Mouse (Mus musculus) kidney, adult 11 months (tissue): Measurements from ENCODE around the gene Grid2.
"Not testable (repeated sequence)": the region's sequence is repeated elsewhere in the genome, so short reads cannot be mapped to it uniquely, and the experiment has no call there.

Source experiments
- DNase-seq: peaks from one replicate; pipeline ENCODE4 v3.0.0; 2022

Gene Grid2

DNA sequence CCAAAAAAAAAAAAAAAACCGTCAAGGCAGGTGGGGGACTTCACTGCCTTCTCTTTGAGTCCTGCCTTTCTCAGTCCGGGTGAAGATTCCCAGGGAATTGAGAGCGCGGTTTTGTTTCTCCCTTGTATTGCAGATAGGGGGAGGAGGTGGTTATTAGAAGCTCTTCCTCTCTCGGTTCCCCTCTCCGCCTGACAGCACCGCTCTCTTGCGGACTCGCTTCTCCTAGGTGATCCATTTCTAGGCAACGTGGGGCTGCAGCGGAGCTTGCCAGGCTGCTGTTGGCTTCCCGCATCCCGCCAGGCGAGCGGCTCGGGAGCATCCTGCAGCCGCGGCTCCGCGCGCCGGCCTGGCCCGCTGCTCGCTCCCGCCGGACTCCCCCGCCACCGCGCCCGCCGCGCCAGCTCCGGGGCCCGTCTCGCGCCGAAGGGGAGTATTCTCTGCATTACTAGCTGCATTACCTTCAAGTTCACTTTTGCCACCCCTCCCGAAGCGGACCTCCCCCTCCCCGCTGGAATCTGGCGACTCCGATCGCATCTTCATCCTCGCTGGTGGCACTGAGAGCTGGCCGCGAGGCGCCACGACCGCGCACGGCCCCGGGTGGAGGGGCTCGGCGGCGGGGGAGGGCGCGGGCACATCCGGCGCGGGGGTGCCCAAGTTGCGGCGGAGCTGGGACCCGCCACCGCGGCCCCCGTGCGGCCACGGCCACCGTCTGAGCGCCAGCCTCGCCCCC lies at the start of gene Grid2:
Grid2 (plus strand) TSS at position 51 of the 730 bp plus-strand sequence.
- no peak for DNase-seq

DNA sequence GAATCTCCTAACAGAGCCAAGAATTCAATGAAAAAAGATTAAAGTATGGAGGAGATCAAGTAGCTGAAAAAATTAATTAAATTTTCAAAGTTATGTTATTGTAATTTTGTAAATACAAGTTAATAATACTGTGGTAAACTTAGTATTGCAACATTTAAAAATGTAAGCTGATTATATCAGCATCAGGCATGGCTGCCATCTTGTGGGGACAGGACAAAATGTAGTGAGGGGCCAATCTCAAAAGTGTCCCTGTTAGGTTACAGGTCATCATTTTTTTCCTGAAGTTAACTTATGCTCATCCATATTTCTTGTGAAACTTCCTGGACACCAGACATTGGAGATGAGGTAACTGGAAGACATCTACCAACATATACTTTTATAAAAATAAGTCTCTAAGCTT lies 4.9 kb upstream of the Grid2 start:
- no peak for DNase-seq

DNA sequence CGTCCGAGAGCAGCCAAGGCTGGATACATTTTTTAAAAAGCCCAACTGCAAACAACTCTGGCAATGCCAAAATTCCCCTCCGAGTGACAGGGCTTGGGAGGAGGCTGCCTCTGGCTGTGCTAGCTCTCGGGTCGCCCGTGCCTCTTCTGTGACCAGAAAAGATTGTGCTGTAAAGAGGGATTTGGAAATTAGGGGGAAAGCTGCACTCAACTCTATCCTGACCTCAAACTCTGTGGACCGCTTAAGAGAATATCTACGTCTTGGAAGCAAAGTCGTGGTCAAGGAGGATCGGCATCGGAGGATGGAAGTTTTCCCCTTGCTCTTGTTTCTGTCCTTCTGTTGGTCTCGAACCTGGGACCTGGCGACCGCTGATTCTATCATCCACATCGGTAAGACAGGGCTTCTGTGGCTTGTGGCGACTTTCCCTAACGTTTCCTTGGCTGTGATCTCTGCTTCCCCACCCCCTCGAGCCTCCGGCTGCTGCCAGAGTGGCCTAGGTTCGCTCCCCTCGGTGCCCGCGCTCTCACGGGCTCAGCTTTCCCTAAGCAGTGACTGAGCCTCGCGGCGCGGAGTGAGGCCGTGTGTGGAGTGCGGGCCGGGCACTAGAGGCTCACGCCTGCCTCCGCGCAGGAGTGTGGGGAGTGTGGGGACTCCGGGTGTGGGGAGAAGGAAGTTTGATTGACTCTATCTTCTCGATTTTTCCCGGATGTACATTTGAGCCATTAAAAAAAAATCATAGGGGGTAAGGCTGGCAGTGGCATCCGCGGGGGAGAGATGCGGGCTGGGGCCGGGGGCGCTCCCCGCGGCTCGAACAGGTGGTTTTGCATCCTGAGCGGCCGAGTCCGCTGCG lies 1.1 kb downstream of the Grid2 start:
- no peak for DNase-seq

DNA sequence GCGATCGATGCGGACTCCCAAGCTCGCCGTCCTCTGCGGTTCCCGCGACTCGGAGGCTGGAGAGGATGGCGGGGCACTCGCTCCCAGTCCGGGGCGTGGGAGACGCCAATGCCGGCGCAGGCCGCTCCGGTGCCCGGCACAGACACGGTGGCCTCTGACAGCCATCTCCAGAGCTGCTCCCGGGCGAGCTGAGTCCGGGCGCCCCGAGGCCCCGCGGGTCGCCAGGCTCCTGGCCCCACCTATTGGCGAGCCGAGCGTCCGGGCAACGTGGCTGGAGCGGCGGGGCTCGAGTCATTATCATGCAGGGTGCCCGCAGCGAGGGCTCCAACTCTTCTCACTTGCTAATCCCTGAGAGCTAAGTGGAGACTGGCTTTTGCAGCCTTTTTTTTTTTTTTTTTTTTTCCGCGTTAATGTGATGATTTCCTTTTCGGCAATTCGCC lies 1.8 kb downstream of the Grid2 start:
- no peak for DNase-seq

DNA sequence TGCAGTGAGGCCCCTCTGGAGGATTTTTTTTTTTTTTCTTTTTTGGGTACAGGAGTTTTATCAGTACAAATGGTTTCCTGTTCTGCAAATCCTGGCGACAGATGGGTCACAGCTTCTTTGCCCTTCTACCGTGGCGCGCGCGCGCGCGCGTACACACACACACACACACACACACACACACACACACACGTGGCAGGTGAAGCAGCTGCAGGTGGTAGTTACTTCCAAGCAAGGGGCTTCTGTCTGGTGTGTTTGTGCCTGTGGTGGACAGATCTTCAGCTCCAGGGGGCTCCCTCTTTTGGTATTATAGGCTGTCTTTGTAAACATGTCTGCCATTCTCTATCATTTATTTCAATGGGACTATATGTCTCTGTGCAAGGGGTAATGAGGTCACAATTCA lies 2.2 kb downstream of the Grid2 start:
- no peak for DNase-seq

DNA sequence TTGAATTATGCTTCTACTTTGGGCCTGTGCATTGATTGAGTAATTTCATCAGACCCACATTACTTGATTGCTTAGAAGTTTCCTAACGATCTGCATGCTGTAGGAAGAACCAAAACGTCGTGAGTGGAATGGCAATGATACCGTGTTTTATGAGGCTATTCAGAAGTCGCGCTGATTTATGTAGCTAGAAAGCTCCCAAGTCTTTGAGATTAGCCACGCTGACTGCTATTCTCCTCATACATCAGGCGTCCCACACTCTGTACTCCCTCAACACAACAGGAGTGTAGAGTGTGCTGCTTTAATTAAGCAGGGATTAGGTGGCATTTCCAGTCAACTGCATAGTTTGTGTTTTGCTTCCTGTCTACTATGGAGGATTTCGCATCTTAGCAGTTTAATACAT lies 4.1 kb downstream of the Grid2 start:
- no peak for DNase-seq

DNA sequence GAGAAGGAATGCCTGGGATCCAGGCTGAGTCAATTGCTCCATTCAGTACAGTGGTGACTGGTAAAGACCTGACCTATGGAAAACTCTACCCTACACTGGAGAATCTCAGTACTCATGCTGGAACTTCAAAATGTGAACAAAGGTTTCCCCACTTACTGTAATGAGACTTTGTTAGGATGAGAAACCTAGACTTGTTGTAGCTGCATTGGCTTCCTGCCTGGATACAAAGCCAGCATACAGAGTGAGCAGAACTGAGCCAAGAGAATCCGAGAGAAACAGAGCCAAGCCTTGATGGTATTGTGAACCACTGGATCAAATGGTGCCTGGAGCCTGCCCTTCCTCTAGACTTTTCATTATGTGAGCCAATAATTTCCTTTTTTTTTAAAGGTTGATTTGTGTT lies 28.7 kb downstream of the Grid2 start:
- no peak for DNase-seq

DNA sequence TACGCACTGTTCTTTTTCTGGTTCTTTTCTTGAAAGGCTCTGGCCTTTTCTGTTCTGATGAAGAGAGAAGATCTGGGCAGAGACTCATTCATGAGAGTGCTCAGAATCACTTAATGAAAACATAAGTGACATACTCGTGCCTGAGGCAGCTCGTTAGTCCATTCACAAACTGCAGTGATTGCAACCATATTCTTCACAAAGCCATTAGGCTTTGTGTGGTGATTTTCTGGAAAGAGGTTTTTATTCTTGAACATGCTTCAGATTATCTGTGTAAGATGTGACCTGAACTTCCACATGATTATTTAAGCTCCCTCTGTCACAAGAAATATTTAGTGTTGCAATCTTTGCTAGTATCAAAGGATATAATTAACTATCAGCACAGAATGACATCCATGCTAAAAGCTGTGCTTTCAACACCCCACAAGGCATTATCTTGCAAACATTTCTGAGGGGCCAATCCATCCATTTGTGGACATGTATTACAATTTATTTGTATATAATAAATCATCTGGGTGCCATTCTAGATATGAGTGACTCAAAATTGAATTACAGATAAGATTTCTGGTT lies 86.8 kb downstream of the Grid2 start:
- DNase-seq = no peak

DNA sequence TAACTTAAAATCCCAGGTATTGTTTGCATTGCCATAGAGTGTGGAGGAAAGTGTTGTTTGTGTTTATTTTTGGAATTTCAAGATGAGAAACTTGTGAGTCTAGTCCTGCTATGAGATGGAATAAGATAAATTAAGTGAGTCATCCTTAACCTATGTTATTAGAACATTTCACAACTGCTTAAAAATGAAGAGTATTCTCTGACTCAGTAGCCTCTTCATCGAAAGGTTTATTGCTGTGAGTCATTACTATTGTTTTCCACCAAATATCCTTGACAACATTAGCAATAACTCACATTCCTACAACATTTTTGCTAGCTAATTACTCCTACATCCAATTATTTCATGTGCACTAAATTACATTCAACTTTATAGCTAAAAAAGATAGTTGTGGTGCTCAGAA lies 91.3 kb downstream of the Grid2 start:
- no peak for DNase-seq

DNA sequence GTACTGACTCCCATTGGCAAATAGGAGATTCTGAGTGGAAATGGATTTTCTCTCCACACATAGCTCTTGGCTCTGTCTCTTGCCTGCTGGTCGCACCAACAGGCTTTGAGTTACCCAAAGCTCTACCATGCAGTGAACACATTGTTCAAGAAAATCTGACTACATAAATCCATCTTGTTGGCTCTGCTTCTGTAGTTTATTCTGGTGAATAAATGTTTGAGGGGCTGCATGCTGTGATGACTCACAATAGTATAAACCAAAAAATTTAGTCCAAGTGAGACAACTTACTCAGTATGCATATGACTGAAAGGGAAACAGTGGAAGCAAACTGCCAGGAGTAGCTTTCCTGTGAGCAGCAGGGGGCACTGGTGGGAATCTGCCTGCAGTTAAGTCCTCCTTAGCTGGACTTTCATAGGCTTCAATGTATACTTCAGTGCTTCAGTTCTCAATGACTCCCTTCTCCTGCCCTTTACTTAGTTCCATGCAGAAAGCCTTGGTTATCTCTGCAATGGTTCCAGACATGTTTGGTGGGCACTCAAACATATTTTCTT lies 125.5 kb downstream of the Grid2 start:
- DNase-seq = no peak

DNA sequence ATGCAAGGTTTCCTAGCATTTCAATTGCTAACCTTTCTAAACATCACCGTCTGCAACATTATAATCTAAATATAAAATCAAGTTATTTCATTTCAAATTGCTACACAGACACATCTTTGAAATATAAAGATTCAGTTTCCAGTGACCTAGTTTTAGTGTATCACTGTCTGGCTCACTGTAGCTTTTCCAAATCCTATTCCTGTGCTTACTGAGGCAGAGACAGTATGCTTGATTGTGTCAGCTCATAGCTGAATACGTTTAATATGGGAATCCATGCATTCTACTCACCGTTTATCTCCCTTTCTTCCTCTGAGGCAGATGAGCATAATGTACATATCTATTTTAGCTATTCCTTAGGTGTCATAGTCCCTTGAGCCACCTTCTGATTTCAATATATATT lies 146.0 kb downstream of the Grid2 start:
- no peak for DNase-seq

DNA sequence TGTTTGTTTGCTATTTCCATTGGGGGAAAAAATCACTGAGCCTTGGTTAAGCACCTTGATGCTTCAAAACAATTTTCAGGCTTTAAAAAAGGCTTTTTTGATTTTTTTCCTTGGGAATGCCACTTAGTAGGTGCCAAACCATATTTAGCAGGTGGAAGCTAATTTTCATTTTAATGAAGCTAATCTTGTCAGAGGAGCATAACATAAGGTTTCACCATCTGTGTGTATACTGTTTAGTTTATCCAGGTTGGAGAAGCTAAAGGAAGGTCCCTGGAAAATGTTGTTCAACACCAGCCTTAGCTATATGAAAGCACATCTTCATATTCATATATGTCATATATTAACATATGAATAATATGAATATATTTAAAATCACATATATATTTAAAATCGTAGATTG lies 161.9 kb downstream of the Grid2 start:
- no peak for DNase-seq

DNA sequence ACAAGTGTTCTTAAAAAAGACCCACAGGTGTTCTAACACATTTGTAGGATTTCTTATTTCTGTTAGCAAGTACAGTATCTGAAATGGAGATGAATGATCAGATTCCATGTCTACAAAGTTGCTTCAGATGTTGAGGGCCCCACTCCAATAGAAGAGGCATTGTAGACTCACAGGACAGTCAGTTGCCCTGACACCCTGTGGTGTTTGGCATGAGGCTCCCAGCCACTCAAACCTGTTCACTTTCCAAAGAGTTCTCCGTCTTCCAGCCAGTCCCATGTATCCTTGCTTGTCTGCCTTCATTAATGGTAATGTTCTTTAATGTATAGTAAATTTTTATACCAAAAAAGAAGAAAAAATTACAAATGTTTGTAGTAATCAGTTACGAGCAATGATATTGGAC lies 177.1 kb downstream of the Grid2 start:
- no peak for DNase-seq

DNA sequence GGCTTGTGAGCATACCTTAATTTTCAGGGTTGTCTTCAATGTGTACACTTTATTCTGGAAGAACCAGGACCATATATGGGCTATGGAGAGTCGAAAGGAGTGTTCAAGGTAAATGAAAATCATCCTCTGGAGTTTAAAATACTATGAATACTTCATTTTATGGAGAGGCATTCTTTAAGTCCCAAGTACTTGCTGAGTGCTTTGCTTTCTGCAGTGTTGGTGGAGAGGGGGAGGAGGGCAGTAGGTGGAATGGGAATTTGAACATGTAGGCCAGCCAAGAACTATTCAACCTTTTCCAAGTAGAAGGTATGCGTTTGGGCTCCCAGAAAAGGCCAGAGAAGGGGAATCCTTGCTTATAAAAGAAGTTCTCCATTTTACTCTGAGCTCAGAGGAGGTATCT lies 192.5 kb downstream of the Grid2 start:
- no peak for DNase-seq

DNA sequence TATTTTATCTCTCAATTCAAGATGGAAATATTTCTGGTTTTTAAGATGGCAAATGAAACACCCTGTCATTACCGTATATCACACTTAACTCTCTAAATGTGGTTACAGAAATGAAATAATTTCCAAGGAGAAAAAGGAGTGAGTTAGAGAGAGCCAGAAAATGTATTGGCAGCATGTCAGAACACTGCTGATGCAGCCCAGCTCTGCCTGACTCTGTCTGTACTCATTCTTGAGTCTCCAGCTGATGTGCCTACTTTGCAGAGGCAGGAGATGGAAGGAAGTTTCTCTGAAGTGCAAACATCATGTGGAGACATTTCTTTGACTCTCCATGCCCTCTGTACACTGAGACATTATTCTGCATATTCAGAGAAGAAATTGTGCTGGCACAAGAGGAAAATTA lies 226.5 kb downstream of the Grid2 start:
- DNase-seq = no peak

DNA sequence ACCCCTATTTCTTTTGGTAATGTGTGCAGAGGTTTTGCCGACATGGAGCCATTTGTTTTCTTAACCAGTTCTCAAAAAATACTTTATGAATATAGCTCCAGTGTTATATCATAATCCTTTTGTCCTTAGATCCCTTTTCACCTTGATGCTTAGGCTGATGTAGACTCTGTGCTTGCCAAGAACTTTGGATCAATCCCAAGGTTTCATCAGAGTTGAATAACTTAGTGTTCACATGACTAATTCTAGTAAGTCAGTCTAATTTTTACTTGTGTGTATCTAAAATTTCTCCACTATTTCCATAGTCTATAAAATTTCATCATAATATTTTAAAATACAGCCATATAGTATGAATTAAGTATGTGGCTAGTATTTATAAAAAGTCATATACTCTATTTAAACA lies 259.3 kb downstream of the Grid2 start:
- DNase-seq = no peak

DNA sequence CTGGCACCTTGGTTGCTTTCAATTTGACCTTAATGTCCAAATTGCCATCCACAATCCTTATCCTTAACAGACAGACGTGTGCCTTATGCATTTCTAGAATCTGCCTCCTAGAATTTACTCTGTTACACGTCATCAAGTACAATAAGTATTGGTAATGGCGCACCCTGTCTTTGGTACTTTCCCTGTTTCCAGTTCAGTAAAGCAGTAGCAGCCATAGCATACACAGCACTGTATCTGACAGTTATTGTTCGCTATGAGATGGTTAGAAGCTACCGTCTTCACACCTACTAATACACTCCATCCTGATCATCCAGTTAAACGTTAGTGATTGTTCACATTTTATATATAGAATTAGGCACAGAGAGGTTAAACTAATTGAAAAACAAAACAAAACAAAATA lies 260.3 kb downstream of the Grid2 start:
- DNase-seq = no peak

DNA sequence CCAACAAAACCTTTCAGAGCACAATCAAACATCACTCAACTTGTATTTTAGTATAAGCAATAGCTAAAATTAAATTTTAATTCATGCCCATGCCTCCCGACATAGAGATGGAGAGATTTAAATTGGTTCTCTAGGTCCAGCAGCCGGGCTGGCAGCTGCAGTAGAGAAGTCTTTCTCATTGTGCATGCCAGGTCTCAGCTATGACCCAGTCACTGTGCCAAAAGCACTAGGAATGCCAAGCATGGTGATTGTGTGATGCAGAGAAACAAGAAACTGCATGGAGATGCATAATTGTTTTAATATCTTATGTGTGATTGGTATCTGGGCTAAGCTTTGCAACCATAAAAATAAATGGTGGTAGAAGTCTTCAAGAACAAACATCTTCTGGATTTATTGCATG lies 276.1 kb downstream of the Grid2 start:
- no peak for DNase-seq

DNA sequence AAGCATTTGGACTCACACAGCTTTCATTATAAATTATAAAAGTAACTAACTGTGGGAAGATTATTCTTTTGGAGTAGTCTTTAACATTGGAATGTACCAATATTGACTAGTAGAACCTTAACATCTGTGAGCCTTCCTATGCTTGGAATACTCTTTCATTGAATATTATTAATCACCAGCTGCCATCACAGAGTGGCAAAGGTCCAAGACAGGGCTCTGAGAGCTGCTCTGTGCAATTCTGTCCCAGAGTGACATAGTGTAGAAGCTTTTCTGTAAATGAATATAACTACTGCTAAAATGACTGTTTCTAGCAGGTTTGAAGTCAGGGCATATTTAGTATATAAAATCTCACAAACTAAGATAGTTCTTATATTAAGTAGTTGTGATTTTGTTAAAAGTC lies 277.2 kb downstream of the Grid2 start:
- no peak for DNase-seq

DNA sequence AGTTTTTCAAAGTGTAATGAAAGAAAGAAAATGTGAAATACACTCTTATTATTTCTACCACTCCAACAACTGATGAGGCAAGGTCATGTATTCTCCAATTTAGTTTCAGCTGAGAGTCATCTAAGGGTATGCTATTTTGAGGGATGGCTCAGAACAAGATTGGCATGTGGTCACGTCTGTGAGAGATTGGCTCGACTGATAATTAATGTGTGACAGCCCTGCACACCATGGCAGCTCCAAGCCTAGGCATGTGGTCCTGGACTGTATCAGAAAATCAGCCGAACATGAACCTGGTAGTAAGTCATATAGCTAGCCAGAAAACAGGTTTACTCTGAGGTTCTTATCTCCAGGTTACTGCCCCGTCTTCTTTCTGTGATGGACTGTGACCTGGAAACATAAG lies 292.1 kb downstream of the Grid2 start:
- DNase-seq = no peak

DNA sequence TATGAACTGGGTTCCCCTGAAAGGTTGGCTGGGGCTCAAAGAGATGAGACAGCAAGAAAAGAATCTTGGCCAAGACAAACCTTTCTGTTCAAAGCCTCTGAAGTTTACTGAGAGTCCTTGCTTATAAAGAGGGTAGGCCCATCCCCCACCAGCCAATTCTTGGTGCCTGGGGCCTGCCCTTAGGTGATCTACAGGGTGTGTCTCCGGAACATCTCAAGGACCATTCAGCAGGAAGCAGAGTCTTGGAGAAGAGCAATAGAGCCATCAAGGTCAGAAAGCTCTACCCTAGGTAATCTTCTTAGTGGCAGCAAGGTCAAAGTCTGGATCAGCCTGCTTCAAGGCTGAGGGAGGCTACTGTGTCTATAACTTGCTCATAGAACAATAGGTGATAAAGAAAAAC lies 313.1 kb downstream of the Grid2 start:
- not testable (repeated sequence) for DNase-seq

DNA sequence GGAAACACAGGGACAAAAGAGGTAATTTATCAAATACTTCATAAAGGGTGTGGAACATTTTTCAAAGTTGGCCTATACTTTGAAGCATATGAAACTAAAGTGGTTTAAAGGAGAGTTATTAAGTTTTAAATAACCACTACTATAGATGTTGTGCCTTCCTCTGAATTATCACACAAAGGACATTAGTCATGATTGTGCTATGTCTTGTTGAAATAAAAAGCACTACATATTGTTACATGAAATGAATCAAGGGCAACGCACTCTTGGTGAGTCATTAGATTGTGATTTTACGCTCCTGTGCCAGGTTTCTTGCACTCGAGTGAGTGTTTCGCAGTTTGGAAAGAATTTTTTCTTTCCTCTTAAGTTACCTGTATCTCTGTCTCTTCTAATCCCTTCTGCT lies 335.0 kb downstream of the Grid2 start:
- DNase-seq = no peak

DNA sequence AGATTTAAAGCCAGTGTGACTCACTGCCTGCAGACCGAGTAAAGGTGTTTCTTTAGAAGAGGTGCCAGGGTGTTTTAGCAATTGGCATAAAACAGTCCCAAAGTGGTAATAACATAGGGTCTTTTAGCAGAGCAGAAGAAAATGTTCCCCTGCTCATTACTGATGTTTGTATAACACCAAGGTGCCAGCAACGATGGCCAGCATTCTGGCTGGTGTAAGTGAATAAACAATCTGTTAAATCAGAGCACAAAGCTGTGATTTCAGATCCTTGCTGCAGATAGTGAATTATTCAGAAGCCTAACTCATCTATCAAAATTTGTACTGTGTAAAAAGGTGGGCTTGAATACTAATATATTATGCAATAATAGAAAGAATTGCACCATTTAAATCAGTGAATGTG lies 353.9 kb downstream of the Grid2 start:
- no peak for DNase-seq

DNA sequence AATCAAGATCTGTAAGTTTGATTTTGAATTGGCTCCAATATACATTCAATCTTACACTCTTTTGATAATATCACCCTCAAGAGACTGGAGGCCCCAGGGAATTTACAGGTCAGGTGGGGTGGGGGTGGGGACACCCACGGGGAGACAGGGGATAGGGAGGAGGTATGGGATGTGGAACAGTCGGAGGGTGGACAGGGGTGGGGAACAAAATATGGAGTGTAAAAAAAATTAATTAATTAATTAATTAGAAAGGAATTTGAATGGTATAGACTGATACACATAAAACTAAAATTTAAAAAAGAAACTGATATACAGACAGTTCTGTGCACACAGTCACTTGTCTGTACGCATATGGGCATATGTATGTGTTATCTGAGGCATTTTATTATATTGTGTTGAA lies 380.3 kb downstream of the Grid2 start:
- DNase-seq = no peak
